Mouse (Mus musculus): ENCODE measurements around the gene Cpa5. TPM values are rescaled to one million over a fixed set of nuclear protein-coding genes. Genes with fewer than 3 reads are reported as not detected.

Cpa5 gene
- polyA plus RNA-seq, 2 experiments, result 0.87 to 0.99 TPM

- WGBS, result 74% methylated on average over 5 of the region's 5 CpGs
- ATAC-seq (ENCODE audit: low FRiP score, low read depth) (no peak), DNase-seq (ENCODE audit: low spot score) (no peak)
- no peak overlapping the region for H3K4me3 ChIP-seq (replicated peaks; ENCODE audit: low read length)
- no peaks in the 10 kb centered on the region for H3K9me3 ChIP-seq (ENCODE audit: control insufficient read depth, low read length)
- no peaks in the 10 kb centered on the region for H3K27me3 ChIP-seq (ENCODE audit: control insufficient read depth, insufficient read depth, low read length)
- no peaks in the 10 kb centered on the region for H3K36me3 ChIP-seq (ENCODE audit: control insufficient read depth, insufficient read depth, low read length)
- H3K27ac ChIP-seq (replicated peaks; ENCODE audit: low read depth, low read length), result peak overlapping the region; percentile 43; the same call in 1 of the 2 replicates
- peaks cover 56% of the 10 kb centered on the region for H3K4me1 ChIP-seq (ENCODE audit: control insufficient read depth, insufficient read depth, low read length)
- H3K4me2 ChIP-seq (replicated peaks; ENCODE audit: low read depth, low read length, severe bottlenecking), result no peak overlapping the region
- no peak for TF ChIP-seq POLR2A (IDR thresholded peaks at IDR 0.05; ENCODE audit: borderline replicate concordance, extremely low read depth, insufficient read depth, insufficient read length)
- H3K9ac ChIP-seq (ENCODE audit: low read depth, low read length, severe bottlenecking), result no peak overlapping the region
These were observed 68.8 kb downstream of the Cpa5 start for GRCm38 (mm10) chr6:30679567-30679966.

- Histone ChIP-seq H3K9me3 (ENCODE audit: control insufficient read depth, low read length) (no peaks in the 10 kb centered on the region), H3K4me2 (replicated peaks; ENCODE audit: low read depth, low read length, severe bottlenecking) (no peak overlapping the region), H3K36me3 (ENCODE audit: control insufficient read depth, insufficient read depth, low read length) (no peaks in the 10 kb centered on the region), H3K9ac (ENCODE audit: low read depth, low read length, severe bottlenecking) (no peak overlapping the region), H3K4me3 (replicated peaks; ENCODE audit: low read length) (no peak overlapping the region), H3K27ac (replicated peaks; ENCODE audit: low read depth, low read length) (peak overlapping the region; percentile 70), H3K27me3 (ENCODE audit: control insufficient read depth, insufficient read depth, low read length) (no peaks in the 10 kb centered on the region), H3K4me1 (ENCODE audit: control insufficient read depth, insufficient read depth, low read length) (peaks cover 50% of the 10 kb centered on the region)
- ATAC-seq (ENCODE audit: low FRiP score, low read depth) (peak; percentile 47; the same call in 1 of the 2 replicates), DNase-seq (ENCODE audit: low spot score) (peak; percentile 75)
- no peak for TF ChIP-seq POLR2A (IDR thresholded peaks at IDR 0.05; ENCODE audit: borderline replicate concordance, extremely low read depth, insufficient read depth, insufficient read length)
- whole genome bisulfite sequencing, result 37% methylated on average over 7 of the region's 7 CpGs
These were observed 69.6 kb downstream of the Cpa5 start for GRCm38 (mm10) chr6:30680442-30680841.

Other genes with a start within 250 kb of the Cpa5 start
- gene Zc3hc1, start 220.0 kb upstream of the Cpa5 start, polyA plus RNA-seq (2012; rRNA removed), result 41.5 and 41.8 TPM in 2 replicates
- gene Zc3hc1, start 220.0 kb upstream of the Cpa5 start, polyA plus RNA-seq (2014; fragmentation: Nextera tagmentation; extraction: Ambion mirVana), result 63.4 and 64.6 TPM in 2 replicates
- 106 and 110 TPM in 2 replicates for gene Klhdc10, start 209.1 kb upstream of the Cpa5 start, polyA plus RNA-seq (2012; rRNA removed)
- 39.3 and 42.0 TPM in 2 replicates for gene Klhdc10, start 209.1 kb upstream of the Cpa5 start, polyA plus RNA-seq (2014; fragmentation: Nextera tagmentation; extraction: Ambion mirVana)
- 47.5 and 63.2 TPM in 2 replicates for gene Tmem209, start 101.2 kb upstream of the Cpa5 start, polyA plus RNA-seq (2012; rRNA removed)
- 28.3 and 34.7 TPM in 2 replicates for gene Tmem209, start 101.2 kb upstream of the Cpa5 start, polyA plus RNA-seq (2014; fragmentation: Nextera tagmentation; extraction: Ambion mirVana)
- 0.10 and 0.12 TPM in 2 replicates for gene Ssmem1, start 101.2 kb upstream of the Cpa5 start, polyA plus RNA-seq (2012; rRNA removed)
- 0.17 TPM in 1 of 2 replicates, not detected in the other for gene Ssmem1, start 101.2 kb upstream of the Cpa5 start, polyA plus RNA-seq (2014; fragmentation: Nextera tagmentation; extraction: Ambion mirVana)
- gene Cpa2, start 69.4 kb upstream of the Cpa5 start, polyA plus RNA-seq (2012; rRNA removed), result 5.2 and 6.6 TPM in 2 replicates
- gene Cpa2, start 69.4 kb upstream of the Cpa5 start, polyA plus RNA-seq (2014; fragmentation: Nextera tagmentation; extraction: Ambion mirVana), result 5.3 and 6.5 TPM in 2 replicates
- 4.4 and 5.4 TPM in 2 replicates for gene Cpa4, start 42.6 kb upstream of the Cpa5 start, polyA plus RNA-seq (2012; rRNA removed)
- 1.9 and 2.1 TPM in 2 replicates for gene Cpa4, start 42.6 kb upstream of the Cpa5 start, polyA plus RNA-seq (2014; fragmentation: Nextera tagmentation; extraction: Ambion mirVana)
- 1.4 and 2.8 TPM in 2 replicates for gene Cpa1, start 28.2 kb downstream of the Cpa5 start, polyA plus RNA-seq (2012; rRNA removed)
- 1.1 and 1.3 TPM in 2 replicates for gene Cpa1, start 28.2 kb downstream of the Cpa5 start, polyA plus RNA-seq (2014; fragmentation: Nextera tagmentation; extraction: Ambion mirVana)
- gene Cep41, start 82.7 kb downstream of the Cpa5 start, polyA plus RNA-seq (2012; rRNA removed), result 44.3 and 48.5 TPM in 2 replicates
- gene Cep41, start 82.7 kb downstream of the Cpa5 start, polyA plus RNA-seq (2014; fragmentation: Nextera tagmentation; extraction: Ambion mirVana), result 41.1 and 50.9 TPM in 2 replicates
- 3,348 and 4,195 TPM in 2 replicates for gene Mest, start 112.5 kb downstream of the Cpa5 start, polyA plus RNA-seq (2012; rRNA removed)
- 2,178 and 2,321 TPM in 2 replicates for gene Mest, start 112.5 kb downstream of the Cpa5 start, polyA plus RNA-seq (2014; fragmentation: Nextera tagmentation; extraction: Ambion mirVana)